Mouse (Mus musculus) intestine, postnatal 0 days (tissue): ENCODE results near the gene Egln1. TPM values are rescaled to one million over a fixed set of nuclear protein-coding genes. Genes with fewer than 3 reads are reported as not detected.

Source experiments
- ATAC-seq: fragments of 200-750 bp; cut with Nextera tagmentation; 2 replicates; pipeline ENCODE4 v1.8.0; 2017; ENCODE audit warnings: mild to moderate bottlenecking, moderate TSS enrichment, moderate library complexity
- H3K27ac ChIP-seq: fragments of 300-500 bp; sonication (generic); 2 replicates; pipeline ENCODE4 v1.5.1; 2014; ENCODE audit warnings: mild to moderate bottlenecking, low read depth, low read length, moderate library complexity
- H3K27me3 ChIP-seq: fragments of 300-500 bp; sonication (generic); replicated peaks from 2 replicates; pipeline ENCODE4 v1.6.1; 2014; ENCODE audit warnings: low read length, mixed read lengths; ENCODE audit not compliant: control insufficient read depth, insufficient read depth
- H3K36me3 ChIP-seq: fragments of 300-500 bp; sonication (generic); 2 replicates; pipeline ENCODE4 v1.6.1; 2014; ENCODE audit warnings: mild to moderate bottlenecking, moderate library complexity; ENCODE audit not compliant: control insufficient read depth, insufficient read depth
- H3K4me1 ChIP-seq: fragments of 300-500 bp; sonication (generic); replicated peaks from 2 replicates; pipeline ENCODE4 v1.6.1; 2014; ENCODE audit warnings: antibody characterized with exemption, low read length, mixed read lengths; ENCODE audit not compliant: control insufficient read depth, insufficient read depth
- H3K4me2 ChIP-seq: fragments of 300-500 bp; sonication (generic); replicated peaks from 2 replicates; pipeline ENCODE4 v1.6.1; 2014; ENCODE audit warnings: low read depth, mild to moderate bottlenecking, moderate library complexity
- H3K4me3 ChIP-seq: fragments of 300-500 bp; sonication (generic); 2 replicates; pipeline ENCODE4 v1.5.1; 2014; ENCODE audit warnings: low read depth, low read length
- H3K9ac ChIP-seq: fragments of 300-500 bp; sonication (generic); 2 replicates; pipeline ENCODE4 v1.6.1; 2014; ENCODE audit warnings: mild to moderate bottlenecking, low read depth, low read length
- H3K9me3 ChIP-seq: fragments of 300-500 bp; sonication (generic); 2 replicates; pipeline ENCODE4 v1.6.1; 2016; ENCODE audit warnings: mixed run types; ENCODE audit not compliant: control insufficient read depth
- CTCF ChIP-seq: sonication (generic); IDR thresholded peaks from 2 replicates; pipeline ENCODE4 v1.5.1; 2016; ENCODE audit warnings: low read depth, mild to moderate bottlenecking, control low read depth, antibody characterized with exemption, moderate library complexity
- WGBS: fragments of 180-500 bp; shearing (Covaris S2); extraction: QIAGEN DNeasy Blood & Tissue Kit; methylation state at CpG from one replicate; pipeline ENCODE4 v1.1.7; 2014; 5-methylcytosine and 5-hydroxymethylcytosine counted together
- polyA plus RNA-seq: library from polyadenylated mRNA; unstranded; fragments of >200 nt; fragmentation: Nextera tagmentation; extraction: Ambion mirVana; gene quantifications from 2 replicates; pipeline ENCODE4 v1.2.1, GENCODE M21; 2015

Gene Egln1
- polyA plus RNA-seq, 1 experiment from 2014 or later = 8.2 TPM

GRCm38 (mm10) chr8:124978026-124978425 is 28.9 kb upstream of the Egln1 start:
- 79% methylated on average over 7 of the region's 7 CpGs for WGBS
- Histone ChIP-seq H3K4me1 (no peaks in the 10 kb centered on the region), H3K4me3 (no peak overlapping the region), H3K27me3 (no peaks in the 10 kb centered on the region), H3K36me3 (no peaks in the 10 kb centered on the region), H3K27ac (no peak overlapping the region), H3K9ac (no peak overlapping the region), H3K4me2 (no peak overlapping the region), H3K9me3 (0 out of 2 replicates have a peak, but pooled peaks cover 2% of the 10 kb centered on the region)
- TF ChIP-seq CTCF = no peak
- ATAC-seq = no peak

DNA sequence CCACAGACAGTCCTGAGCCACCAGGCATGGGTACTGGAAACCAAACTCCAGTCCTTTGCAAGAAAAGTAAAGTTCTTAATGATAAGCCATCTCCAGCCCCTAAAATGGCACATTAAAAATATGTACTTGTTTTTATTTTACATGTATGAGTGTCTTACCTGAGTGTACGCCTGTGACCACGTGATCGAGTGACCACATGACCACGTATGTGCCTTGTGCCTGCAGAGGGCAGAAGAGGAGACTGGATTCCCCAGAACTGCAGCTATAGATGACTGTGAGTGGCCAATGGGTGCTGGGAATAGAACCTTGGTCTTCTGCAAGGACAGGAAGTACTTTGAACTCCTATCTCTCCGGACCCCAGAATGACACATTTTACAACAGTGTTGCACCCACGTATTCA is 27.1 kb upstream of the Egln1 start:
- Histone ChIP-seq H3K27ac (no peak overlapping the region), H3K9ac (no peak overlapping the region), H3K9me3 (0 out of 2 replicates have a peak, but pooled peaks cover 2% of the 10 kb centered on the region), H3K36me3 (no peaks in the 10 kb centered on the region), H3K4me3 (no peak overlapping the region), H3K4me2 (no peak overlapping the region), H3K27me3 (no peaks in the 10 kb centered on the region), H3K4me1 (no peaks in the 10 kb centered on the region)
- no peak for TF ChIP-seq CTCF
- ATAC-seq = no peak
- WGBS = 80% methylated on average over 6 of the region's 6 CpGs

- Histone ChIP-seq H3K4me3 (no peak overlapping the region), H3K36me3 (no peaks in the 10 kb centered on the region), H3K27ac (no peak overlapping the region), H3K4me1 (no peaks in the 10 kb centered on the region), H3K4me2 (no peak overlapping the region), H3K9me3 (no peaks in the 10 kb centered on the region), H3K27me3 (no peaks in the 10 kb centered on the region), H3K9ac (no peak overlapping the region)
- TF ChIP-seq CTCF = no peak
- 57% methylated on average over 4 of the region's 4 CpGs for WGBS
- no peak for ATAC-seq
Observed at GRCm38 (mm10) chr8:124974254-124974653, 25.1 kb upstream of the Egln1 start.

- TF ChIP-seq CTCF = no peak
- 57% methylated on average over 8 of the region's 8 CpGs for WGBS
- H3K27me3 ChIP-seq = no peaks in the 10 kb centered on the region
- H3K4me2 ChIP-seq = no peak overlapping the region
- H3K4me1 ChIP-seq = no peaks in the 10 kb centered on the region
- H3K36me3 ChIP-seq = no peaks in the 10 kb centered on the region
- H3K4me3 ChIP-seq = no peak overlapping the region
- H3K27ac ChIP-seq = no peak overlapping the region
- ATAC-seq = no peak
- no peaks in the 10 kb centered on the region for H3K9me3 ChIP-seq
- H3K9ac ChIP-seq = no peak overlapping the region
Observed at GRCm38 (mm10) chr8:124973221-124973620, 24.1 kb upstream of the Egln1 start.

GRCm38 (mm10) chr8:124970312-124970933 is 21.3 kb upstream of the Egln1 start:
- Histone ChIP-seq H3K4me2 (no peak overlapping the region), H3K4me3 (no peak overlapping the region), H3K9me3 (no peaks in the 10 kb centered on the region), H3K27me3 (no peaks in the 10 kb centered on the region), H3K36me3 (no peaks in the 10 kb centered on the region), H3K9ac (no peak overlapping the region), H3K4me1 (no peaks in the 10 kb centered on the region), H3K27ac (no peak overlapping the region)
- no peak for TF ChIP-seq CTCF
- no peak for ATAC-seq
- WGBS = 51% methylated on average over 6 of the region's 6 CpGs

DNA sequence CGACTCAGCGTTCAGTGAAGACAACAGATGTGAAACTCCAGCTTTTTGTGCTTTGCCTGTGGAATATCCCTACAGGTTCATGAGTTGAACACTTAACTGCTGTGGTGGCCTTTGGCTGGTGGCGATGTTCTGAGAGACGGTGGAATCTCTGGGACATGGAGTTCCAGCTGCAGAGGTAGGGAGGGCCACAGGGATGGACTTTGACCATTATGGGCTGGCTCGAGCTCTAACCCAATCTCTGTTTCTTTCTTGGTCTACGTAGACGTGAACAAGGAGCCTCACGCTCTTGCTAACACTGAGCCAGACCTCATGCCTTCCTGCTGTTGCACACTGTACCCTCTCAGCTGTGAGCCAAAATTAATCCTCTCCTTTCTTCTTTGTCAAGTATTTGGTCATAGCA is 15.8 kb upstream of the Egln1 start:
- Histone ChIP-seq H3K9ac (no peak overlapping the region), H3K9me3 (no peaks in the 10 kb centered on the region), H3K27ac (no peak overlapping the region), H3K4me3 (no peak overlapping the region), H3K4me2 (no peak overlapping the region), H3K36me3 (no peaks in the 10 kb centered on the region), H3K27me3 (no peaks in the 10 kb centered on the region), H3K4me1 (peaks cover 6% of the 10 kb centered on the region; the same call in 1 of the 2 replicates)
- peak; percentile 79 for ATAC-seq
- WGBS = 67% methylated on average over 8 of the region's 8 CpGs
- TF ChIP-seq CTCF = no peak
